Mouse (Mus musculus): ENCODE data around the gene Gm11939. TPM values are rescaled to one million over a fixed set of nuclear protein-coding genes. Genes with fewer than 3 reads are reported as not detected.
A peak's percentile ranks its signal among the peaks of the same experiment; 100 is the strongest.
"Not testable (repeated sequence)": the region's sequence is repeated elsewhere in the genome, so short reads cannot be mapped to it uniquely, and the experiment has no call there.

The Gm11939 gene
- total RNA-seq (2021) = not detected
- not detected in 2 replicates for polyA plus RNA-seq (2012; rRNA removed)
- long read RNA-seq = 0 reads

DNA sequence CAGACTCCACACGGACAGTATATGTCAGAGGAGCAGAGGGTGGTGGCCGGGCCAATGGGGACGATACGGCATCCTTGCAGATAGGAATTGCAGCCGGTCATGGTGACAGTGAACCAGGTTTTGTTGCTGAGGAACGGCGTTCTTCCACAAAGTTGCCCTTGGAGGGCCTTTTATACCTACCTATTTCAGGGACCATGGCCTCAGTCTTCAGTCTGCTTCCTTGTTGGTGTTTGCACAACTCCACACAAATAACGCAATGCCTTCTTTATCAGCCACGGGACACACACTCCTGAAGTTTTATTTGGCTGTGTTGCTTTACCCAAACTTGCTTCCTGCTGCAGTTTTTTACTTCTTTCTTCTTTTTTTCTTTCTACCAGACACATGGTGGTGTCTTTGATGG lies at the start of gene Gm11939:
Gm11939 (minus strand) TSS at position 101 of the 400 bp plus-strand sequence.
- no peak for DNase-seq

DNA sequence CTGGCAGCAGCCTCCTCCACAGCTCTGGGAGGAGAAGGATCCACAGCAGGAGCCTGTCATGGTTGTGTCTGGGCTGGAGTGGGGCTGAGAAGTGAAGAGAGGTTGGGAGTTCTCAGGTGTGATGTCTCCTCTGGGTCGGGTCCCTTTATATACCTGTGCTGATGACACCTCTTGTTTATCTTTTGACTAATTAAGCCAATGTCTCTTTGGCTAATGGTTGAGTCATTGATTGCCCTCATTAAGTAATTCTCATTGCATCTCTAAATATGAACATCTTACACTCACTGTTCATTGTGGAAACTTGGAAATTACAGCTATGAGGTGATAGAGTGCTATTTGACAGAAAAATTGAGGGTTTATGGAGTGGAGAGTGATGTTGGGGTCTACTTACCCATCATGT lies 43.9 kb upstream of the Gm11939 start, which contains the start of gene Gm11938:
Gm11938 (minus strand) TSS at position 101 of the 400 bp plus-strand sequence.
- DNase-seq = not testable (repeated sequence)

DNA sequence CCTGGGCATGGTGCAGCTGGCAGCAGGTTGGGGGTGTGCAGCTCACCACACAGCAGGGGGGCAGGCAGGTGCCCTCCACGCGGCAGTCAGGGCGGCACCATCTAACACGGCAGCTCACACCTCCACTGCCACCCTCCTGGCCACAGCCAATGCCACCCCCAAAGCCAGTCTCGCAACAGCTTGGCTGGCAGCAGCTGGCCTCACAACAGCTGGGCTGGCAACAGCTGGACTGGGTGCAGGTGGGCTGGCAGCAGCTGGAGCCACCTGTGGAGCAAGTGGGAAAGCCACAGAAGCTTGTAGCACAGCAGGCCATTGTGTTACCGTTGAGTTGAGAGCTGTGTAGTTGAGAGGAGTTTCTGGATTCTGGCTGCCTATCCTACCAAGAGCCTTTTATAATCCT lies 38.5 kb upstream of the Gm11939 start, which contains the start of gene Krtap9-3:
Krtap9-3 (minus strand) TSS at position 364 of the 400 bp plus-strand sequence.
- not testable (repeated sequence) for DNase-seq

DNA sequence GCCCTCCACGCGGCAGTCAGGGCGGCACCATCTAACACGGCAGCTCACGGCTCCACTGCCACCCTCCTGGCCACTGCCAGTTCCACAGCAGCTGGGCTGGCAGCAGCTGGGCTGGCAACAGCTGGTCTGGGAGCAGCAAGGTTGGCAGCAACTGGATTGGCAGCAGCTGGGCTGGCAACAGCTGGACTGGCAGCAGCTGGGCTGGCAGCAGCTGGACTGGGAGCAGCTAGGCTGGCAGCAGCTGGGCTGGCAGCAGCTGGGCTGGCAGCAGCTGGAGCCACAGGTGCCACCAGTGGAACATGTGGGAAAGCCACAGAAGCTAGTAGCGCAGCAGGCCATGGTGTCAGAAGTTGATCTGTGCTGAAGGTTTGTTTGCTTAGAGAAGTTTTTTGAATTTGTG lies 31.7 kb upstream of the Gm11939 start, which contains the start of gene Krtap1-3:
Krtap1-3 (minus strand) TSS at position 359 of the 400 bp plus-strand sequence.
- DNase-seq = no peak

DNA sequence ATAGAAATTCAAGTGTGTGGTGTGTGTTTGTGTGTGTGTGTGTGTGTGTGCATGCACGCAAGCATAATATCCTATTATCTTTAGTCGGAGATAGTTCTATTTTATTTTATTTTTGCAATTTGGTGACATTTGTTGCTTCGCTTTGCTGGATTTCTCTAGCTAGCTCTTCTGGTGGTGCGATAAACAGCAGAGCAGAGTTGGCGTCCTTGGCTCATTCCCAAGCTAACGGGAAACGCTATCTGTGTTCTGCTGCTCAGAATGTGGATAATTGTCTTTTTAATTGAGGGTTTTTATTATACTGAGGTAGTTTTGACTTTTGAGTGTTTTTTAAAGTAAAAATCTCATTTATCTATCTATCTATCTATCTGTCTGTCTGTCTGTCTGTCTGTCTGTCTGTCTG lies 25.8 kb upstream of the Gm11939 start:
- no peak for DNase-seq

DNA sequence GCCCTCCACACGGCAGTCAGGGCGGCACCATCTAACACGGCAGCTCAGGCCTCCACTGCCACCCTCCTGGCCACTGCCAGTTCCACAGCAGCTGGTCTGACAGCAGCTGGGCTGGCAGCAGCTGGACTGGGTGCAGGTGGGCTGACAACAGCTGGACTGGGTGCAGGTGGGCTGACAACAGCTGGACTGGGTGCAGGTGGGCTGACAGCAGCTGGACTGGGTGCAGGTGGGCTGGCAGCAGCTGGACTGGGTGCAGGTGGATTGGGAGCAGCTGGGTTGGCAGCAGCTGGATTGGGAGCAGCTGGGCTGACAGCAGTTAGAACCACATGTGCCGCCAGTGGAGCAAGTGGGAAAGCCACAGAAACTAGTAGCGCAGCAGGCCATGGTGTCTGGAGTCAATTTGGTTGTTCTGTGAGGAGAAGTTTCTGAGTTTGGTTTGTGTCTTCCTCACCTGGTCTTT lies 24.0 kb upstream of the Gm11939 start, which contains the start of gene Krtap1-4:
Krtap1-4 (minus strand) TSS at position 410 of the 460 bp plus-strand sequence.
- no peak for DNase-seq

DNA sequence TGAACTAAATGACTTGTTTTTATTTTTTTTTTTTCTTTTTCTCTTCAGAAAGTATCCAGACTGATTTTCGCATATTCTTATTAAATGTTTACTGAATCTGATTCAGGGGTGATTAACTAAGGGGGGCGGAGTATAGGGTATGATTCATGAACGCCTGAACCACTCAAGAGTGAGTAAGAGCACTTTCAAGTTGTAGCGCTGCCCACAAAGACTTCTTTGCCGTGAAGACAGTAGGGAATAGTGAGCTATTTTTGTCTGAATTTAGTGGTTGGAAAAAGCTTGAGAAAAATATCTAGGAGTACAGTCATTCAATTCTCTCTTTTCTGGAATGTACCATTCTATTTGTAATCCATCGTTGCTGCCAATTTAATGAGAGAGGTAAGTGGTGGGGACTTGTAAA lies 22.3 kb upstream of the Gm11939 start:
- DNase-seq = no peak

DNA sequence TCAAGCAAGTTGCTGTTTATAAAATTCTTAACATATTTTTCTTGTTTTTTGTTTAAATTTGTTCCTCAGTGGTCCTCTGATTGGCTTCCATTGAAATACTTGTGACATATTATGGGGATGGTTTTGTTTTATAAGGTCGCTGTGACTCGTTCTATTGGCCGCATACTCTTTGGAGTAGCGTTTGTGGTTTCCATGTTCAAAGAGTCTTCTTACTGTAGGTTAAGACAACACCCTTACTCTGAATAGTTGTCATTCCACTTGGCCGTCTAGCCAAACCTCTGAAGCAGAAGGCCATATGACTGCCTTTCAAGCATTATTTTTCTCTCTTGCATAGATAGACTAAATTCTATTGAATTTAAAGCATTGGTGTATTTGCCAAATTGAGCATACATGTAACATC lies 21.8 kb upstream of the Gm11939 start:
- no peak for DNase-seq

DNA sequence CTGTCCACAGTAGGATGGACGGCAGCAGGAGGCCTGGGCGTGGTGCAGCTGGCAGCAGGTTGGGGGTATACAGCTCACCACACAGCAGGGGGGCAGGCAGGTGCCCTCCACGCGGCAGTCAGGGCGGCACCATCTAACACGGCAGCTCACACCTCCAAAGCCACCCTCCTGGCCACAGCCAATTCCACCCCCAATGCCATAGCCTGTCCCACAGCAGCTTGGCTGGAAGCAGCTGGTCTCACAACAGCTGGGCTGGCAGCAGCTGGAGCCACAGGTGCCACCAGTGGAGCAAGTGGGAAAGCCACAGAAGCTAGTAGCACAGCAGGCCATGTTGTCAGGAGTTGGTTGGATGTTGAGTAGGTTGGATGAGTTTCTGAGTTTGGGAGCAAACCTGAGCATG lies 21.4 kb upstream of the Gm11939 start, which contains the start of gene Krtap1-5:
Krtap1-5 (minus strand) TSS at position 381 of the 400 bp plus-strand sequence.
- no peak for DNase-seq

DNA sequence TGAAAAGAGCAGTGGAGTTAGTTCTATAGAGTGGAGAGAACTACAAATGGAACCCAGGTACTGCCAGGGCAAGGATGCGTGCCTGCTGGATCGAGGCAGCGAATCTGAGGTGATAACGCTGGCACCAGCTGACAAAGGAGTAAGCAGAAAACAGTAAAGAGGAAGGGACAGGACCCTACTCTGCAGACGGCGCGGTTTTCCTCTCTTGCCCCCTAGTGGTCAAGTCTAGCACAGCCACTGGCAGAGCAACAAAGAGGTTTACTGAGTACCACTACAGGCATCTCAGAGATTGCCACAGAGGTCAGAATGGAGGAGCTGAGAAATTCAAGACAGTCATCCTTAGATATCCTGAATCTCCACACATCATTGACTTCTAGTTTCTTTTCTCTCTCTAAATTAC lies 14.8 kb upstream of the Gm11939 start:
- DNase-seq = peak; percentile 71

DNA sequence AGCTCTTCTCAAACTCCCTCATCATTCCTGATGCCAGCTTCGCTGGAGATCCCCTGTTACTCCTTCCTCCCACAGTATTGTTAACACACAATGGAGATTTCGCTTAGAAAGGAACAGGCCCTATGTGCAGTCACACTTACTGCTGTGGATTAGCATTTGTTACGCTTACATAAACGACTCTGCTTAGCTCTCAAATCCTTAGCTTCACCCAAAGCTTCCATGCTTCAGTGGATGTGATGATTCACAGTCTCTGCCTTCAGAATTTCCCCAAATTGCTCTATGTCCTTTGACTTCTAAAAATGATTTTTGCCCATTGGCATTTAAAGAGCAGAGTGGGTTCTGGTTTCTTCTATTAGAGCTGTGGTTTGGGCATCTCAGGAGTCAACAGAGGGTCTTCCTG lies 13.9 kb upstream of the Gm11939 start:
- DNase-seq = no peak

DNA sequence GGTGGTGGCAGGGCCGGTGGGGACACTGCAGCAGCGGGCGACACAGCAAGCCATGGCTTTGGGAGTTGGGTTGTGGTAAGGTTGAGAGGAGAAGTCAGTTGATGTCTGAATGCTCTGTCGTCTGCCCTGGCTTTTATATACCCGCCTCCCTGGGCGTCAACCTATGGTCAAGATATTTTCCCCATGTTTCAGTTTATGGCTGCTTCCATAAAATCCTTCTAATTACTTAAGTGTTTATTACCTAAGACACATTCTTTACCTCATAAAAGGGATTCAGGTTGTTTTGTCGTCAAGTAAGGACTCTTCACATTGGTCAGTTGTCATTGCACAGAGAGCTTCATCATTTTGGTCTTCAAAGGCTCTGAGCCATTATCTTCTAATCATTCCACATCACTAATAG lies 7.3 kb upstream of the Gm11939 start, which contains the start of gene Krtap3-1:
Krtap3-1 (minus strand) TSS at position 101 of the 400 bp plus-strand sequence.
- no peak for DNase-seq

DNA sequence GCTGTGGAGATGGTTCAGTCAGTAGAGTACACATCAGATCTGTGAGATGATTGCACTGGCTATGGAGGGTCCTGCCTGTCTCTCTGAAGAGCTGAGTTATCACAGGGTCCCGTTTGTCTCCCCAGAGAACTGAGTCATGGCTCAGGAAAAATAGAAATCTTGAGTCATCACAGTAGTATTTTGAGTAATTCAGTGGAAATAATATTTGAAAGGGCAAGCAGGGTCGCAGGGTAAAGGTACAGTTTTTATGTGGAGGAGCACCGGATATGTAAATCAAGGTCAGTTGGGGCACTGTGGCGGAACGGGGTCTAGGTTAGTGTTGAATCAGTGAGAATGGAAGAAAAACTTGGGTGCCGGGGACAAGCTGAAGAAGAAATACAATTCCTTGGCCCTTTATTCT lies 3.3 kb upstream of the Gm11939 start:
- no peak for DNase-seq

DNA sequence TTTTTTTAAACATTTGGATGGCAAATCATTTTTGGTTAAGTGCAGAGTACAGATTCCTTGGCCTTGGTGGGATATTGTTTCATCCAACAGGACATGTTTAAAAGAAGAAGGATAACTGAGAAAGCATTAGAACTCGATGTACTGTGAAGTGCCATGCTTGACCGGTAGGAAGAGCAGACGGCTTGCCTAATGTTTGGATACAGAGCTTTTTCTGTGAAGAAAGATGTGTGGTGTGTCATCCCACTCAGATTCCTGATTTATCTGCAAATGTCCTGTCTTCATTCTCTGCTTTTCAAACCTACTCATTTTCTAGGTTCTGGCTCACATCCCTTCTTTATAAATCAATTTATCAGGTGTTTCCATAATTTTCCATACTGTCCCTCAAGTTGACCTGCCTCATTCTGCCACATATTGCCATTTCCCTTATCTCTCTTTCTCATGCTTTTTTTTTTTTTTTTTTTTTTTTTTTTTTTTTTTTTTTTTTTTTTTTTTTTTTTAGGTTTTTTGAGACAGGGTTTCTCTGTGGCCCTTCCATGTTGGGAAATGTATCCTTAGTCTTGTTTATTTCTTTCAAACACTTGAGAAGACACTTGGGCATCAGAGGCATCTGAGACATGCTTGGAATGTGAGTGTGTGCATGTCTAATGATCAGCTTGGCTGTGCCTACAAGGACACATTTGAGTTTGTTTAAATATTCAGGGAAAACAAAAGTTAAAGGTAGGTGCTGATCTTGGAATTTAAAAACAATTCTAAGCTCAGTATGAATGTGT lies 1.1 kb downstream of the Gm11939 start:
- no peak for DNase-seq

DNA sequence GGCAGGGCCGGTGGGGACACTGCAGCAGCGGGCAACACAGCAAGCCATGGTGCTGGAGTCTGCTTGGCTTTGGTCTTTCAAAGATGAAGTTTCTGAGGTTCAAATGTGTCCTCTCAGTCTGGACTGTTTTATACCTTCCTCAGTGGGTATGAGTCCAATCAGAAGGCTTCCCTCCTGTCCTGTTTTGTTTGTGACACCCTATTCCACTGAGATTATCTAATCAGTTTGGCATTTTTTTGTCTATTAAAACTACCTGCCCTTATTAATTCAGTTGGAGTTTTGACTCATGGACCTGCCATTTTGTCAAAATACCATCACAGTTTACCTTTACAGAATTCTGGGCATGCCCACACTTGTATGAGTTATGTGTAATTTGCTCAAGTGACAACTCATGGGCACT lies 2.5 kb downstream of the Gm11939 start, which contains the start of gene Krtap3-2:
Krtap3-2 (minus strand) TSS at position 101 of the 400 bp plus-strand sequence.
- no peak for DNase-seq

DNA sequence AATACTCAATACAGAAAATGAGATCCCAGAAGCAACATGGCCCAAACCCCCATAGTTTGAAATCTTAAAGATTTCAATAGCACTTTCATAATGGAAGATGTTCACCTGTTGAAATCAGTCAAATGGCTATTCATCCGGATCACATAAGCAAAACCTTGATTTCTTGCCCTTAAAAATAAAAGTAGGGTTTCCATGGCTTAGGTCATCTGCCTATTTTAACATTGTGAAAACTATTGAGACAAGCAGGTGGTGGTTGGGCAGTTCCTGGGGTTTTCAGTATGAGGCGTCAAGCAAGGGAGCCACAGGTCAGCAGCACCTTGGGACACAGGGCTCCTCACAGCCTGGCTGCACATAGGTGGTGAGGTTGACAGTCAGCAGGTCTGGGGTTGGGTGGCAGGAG lies 3.1 kb downstream of the Gm11939 start:
- DNase-seq = no peak

DNA sequence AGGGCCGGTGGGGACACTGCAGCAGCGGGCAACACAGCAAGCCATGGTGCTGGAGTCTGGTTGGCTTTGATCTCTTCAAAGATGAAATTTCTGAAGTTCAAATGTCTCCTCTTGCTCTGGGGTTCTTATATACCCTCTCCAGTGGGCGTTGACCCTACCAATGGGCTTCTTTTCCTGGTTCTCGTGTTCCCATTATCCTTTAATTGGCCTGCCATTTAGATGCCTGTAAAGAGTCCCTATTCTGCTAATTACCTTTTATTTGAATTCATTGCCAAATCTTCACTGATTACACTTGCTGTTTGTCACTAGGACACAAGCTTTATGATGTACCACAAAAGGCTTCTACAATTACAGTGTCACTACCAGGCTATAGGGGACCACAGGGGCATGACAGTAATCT lies 8.5 kb downstream of the Gm11939 start, which contains the start of gene Krtap3-3:
Krtap3-3 (minus strand) TSS at position 101 of the 400 bp plus-strand sequence.
- DNase-seq = no peak

DNA sequence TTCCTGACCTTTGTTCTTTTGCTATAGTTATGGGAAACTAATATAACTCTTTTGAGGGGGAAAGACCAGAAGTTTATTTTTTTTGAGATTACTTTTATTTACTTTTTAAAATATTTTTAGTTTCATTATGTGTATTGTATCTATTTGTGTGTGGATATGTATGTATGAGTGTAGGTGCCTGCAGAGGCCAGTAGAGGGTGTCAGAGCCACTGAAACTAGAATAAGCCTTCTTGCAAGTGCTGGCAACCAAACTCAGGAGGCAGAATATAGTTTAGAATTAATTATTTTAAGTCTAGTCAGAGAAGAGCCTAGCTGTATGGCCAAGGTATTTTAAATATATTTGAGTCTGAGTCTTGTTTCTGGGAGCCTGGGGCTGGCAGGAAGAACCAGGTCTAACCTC lies 11.4 kb downstream of the Gm11939 start:
- DNase-seq = no peak

DNA sequence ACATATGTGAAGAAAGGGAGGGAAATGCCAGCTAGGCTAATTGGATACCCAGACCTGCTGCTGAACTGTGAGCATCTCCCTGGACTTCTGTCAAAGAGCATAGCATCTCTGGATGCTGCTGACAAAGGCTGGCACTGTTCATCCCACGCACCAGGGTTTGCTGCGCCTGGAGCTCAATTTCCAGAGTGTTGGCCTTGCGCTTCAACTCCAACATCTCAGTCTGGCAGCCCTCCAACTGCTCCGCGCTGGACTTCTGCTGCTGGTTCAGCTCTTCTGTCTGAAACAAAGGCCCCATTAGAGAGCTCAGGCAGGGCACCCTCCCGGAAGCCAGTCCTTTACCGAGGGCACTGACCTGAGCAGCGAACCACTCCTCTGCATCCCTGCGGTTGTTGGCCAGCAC lies 19.5 kb downstream of the Gm11939 start:
- DNase-seq = peak; percentile 9

DNA sequence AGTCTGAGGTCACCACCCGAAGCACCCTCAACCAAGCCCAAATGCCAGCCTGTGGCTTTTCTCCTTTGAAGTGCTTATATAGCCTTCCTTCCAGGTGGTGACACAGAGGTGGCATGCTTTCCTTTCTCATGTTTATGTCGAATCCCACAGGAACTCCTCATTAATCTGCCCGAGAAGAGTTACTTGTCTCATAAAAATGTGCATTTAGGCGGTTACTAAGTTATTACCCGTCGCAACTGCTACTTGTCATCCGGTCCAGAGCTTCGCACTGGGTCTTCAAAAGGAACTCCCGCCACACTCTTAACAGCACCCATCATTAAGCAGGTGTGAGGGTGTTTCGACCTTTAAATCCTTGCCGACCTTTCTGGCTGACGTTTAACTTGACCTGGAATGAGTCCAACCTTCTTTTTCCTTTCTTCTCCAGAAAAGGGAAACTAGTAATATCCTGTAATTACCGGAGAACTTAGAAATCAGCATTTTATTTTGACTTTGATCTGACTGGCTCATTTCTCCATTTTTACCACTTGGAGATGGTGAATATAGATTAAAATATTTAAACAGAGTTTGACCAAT lies 37.9 kb downstream of the Gm11939 start, which contains the start of gene Krt39:
Krt39 (minus strand) TSS at position 51 of the 573 bp plus-strand sequence.
- no peak for DNase-seq

DNA sequence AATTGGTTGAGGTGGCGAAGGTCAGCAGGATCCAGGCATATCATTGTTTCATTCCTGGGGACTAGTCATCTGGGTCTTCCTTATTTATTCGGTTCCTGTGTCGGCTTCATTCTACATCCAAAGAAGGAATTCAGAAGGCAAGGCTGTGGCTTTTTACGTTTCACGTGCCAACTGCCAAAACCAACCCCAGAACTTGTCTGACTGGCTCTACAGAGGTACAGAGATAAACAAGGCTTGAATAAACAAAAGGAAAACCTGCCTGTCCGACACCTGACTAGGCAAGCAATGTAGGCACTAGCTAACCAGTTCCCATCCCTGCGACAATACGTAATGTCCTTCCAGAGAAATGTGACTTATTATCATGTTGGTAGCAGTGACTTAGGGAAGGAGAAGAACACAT lies 45.2 kb downstream of the Gm11939 start:
- DNase-seq = no peak
